Mouse (Mus musculus): ENCODE measurements around the gene Tctex1d2.

Tctex1d2 gene

GRCm38 (mm10) chr16:32419517-32420483 lies at the start of gene Tctex1d2:
TSS of gene Tctex1d2 (plus strand) at chr16:32419702.
- DNase-seq (ENCODE audit: low spot score): peak; percentile 90

GRCm38 (mm10) chr16:32371351-32371750 lies 48.2 kb upstream of the Tctex1d2 start:
- peak; percentile 4 for DNase-seq (ENCODE audit: low spot score)

DNA sequence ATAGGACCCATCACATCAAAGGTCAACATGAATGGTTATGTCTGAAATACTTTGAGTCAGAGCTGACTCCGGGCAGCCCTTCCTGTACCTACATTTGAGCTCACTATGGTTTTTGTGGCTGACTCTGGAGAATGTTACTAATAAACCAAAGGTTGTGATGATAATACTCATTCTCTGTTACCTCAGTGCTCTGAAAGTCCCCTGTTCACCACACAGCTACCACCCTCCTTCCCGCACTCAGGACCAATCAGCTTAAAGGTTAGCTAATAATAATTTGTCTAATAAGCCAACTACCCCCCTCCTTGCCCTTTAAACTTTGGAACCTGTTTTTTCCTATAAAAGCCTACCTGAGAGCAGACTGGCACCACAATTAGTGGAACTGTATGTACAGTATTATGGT lies 39.9 kb upstream of the Tctex1d2 start:
- no peak for DNase-seq (ENCODE audit: low spot score)

GRCm38 (mm10) chr16:32382901-32383300 lies 36.6 kb upstream of the Tctex1d2 start:
- DNase-seq (ENCODE audit: low spot score): no peak

DNA sequence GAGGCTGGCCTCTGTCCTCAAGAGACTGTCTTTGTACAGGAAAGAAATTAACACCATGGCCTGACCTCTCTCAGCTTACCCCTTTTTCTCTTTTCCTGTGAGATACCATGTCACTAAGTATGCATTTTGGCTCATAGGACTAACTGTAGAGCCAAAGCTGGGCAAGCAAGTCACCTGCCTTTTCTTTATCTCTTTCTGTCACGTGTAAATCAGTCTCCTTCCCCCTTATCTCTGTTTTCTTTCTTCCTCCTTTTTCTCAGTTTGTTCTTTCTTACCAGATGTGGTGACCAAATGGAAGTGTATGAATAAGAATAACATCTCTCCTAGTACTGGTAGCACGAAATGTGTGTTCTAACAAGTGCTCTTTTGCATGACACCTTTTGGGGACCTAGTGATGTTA lies 34.6 kb upstream of the Tctex1d2 start:
- no peak for DNase-seq (ENCODE audit: low spot score)

DNA sequence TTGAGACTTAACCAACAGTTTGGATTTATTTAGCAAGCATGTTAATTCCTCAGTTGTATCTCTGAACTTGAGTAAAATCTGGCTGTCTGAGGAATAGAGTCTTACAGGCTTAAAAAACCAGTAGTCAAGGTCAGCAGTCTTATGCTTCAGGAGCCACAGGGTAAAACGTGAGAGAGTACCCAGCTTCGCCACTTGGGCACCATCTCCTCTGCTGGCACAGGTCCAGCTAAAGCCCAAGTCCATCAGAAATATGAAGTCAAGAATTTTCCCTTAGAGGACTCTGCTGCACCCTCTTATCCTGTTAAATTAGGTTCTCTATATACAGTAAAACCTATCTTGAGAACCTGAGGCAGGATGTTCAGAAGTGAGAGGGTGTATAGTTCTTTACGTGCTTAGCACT lies 32.7 kb upstream of the Tctex1d2 start:
- DNase-seq (ENCODE audit: low spot score): no peak

GRCm38 (mm10) chr16:32389049-32389448 lies 30.5 kb upstream of the Tctex1d2 start:
- DNase-seq (ENCODE audit: low spot score): no peak

GRCm38 (mm10) chr16:32389841-32390240 lies 29.7 kb upstream of the Tctex1d2 start:
- DNase-seq (ENCODE audit: low spot score): no peak

DNA sequence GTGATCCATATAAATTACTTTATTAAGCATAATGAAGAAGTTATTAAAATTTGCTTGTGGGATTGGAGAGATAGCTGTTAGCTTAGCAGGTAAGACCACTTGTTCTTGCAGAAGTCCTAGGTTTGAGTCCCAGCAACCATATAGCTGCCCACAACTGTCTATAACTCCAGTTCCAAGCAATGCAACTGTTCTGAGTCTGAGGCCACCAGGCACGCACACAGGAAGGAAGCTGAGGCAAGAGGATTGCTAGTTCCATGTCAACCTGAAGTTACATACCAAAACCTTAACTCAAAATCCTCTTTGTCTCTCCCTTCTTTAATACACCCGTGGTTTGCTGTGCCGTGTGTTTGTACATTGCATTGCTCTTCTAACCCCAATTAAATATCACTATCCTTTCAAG lies 28.6 kb upstream of the Tctex1d2 start:
- no peak for DNase-seq (ENCODE audit: low spot score)

DNA sequence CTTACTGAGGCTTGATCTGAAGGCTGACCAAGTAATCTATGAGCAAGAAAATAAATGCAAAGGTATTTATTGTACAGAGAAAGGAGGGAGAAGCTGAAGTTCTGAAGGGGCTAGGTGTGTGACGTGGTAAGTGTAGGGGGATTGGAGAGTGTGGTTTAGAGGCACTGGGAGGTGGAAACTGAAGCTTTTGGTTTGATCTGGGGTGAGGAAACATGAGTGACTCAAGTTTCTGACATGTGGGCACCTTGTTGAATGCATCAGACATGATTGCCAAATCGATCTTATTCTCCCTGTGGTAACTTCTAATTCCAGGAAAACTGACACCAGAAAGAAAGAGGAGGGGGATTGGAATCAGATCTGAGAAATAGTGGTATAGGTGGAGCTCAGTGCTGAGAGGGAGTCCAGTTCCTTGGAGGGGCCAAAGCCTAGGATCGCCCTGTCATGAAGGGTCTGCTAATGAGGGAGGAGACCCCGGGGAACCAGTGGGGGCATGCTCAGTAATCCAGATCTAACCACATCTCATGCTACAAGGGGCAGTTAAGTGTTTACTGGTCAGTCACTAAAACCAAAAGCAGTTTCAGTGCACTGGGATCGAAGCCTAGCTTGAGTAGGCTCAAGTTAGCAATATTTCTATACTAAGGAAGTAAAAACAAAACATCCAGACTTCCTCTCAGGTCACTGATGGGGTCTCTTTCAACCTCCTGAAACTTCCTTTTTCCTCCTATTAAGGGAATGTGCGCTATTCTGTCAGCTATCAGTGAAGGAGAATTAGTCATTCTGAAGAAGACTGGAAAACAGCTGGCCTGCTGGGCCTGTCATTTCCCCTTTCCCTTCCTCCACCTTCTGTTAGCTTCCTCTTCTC lies 23.6 kb upstream of the Tctex1d2 start:
- no peak for DNase-seq (ENCODE audit: low spot score)

GRCm38 (mm10) chr16:32396541-32396835 lies 23.0 kb upstream of the Tctex1d2 start:
- DNase-seq (ENCODE audit: low spot score): no peak

DNA sequence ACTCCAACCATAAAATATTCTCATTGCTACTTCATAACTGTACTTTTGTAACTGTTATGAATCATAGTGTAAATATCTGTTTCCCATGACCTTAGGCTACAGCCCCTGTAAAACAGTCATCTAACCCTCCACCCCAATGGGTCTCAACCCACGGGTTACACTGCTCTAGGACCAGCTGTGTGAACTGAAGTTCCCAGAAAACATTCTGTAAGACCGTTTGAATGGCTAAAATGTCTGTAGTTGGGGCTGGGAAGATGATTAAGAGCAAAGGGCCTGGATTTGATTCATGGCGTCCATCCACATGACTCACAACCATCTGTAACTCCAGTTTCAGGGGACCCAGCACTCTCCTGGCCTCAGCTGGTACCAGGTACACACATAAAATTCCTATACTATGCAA lies 21.3 kb upstream of the Tctex1d2 start:
- no peak for DNase-seq (ENCODE audit: low spot score)

DNA sequence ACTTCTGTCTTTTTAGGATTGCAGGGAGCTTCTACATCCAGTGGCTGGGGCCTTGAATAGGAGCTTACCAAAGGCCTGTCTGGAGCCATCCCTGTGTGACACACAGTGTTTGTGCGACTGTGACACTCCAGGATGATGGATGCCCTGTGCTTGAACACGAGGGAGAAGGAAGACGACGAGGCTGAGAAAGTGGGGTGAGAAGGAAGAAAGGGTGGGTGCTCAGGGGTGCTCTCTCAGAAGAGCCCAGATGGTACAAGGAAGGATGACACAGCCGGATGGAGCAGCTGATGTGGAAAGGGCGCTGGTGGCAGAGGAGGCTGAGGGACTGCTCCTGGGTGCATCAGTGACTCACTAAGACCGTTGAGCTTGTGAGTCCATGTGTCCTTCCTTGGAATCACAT lies 19.2 kb upstream of the Tctex1d2 start, which contains the start of gene Tm4sf19:
Gene Tm4sf19, plus strand, starts transcription at position 240 of the 400 bp plus-strand sequence.
- no peak for DNase-seq (ENCODE audit: low spot score)

- no peak for DNase-seq (ENCODE audit: low spot score)
Observed at GRCm38 (mm10) chr16:32401335-32401965, 18.1 kb upstream of the Tctex1d2 start.

DNA sequence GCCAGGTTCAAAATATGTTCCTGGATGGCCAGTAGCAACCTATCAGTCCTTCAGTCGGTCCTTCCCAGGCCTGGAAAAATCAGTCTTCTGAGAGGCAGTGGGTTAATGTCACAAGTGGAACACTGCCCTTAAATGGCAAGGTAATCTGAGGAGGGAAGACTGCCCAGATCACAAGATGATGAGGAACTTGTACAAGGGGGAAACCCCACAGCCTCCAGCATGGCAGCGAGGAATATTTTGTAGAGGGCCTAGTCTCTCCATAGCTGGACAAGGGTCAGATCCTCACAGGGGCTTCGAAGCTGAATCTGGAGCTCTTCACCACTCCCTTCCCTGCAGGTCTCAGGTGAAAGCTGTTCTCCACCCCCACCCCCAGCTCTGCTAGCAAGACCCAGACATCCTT lies 16.7 kb upstream of the Tctex1d2 start:
- no peak for DNase-seq (ENCODE audit: low spot score)

DNA sequence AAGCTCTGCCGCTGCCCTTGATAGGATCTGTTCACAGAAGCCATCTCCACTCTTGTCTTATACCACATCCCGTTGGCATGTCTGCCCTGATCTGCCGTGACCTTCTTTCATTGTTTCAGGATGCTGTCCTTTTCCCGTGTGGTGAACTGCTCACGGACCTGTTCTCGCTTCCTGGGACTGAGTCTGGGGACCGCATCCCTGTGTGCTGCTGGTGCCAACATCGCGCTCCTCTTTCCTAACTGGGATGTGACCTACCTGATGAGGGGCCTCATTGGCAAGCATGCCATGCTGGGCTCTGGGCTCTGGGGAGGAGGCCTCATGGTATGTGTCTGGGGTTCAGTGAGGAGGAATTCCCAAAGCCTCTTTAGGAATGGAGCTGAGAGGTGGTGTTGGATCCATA lies 13.8 kb upstream of the Tctex1d2 start:
- no peak for DNase-seq (ENCODE audit: low spot score)

- no peak for DNase-seq (ENCODE audit: low spot score)
Observed at GRCm38 (mm10) chr16:32406671-32407070, 12.8 kb upstream of the Tctex1d2 start.

GRCm38 (mm10) chr16:32407730-32408129 lies 11.8 kb upstream of the Tctex1d2 start:
- DNase-seq (ENCODE audit: low spot score): no peak

GRCm38 (mm10) chr16:32417457-32417856 lies 2.0 kb upstream of the Tctex1d2 start:
- no peak for DNase-seq (ENCODE audit: low spot score)

GRCm38 (mm10) chr16:32427506-32427905 lies 8.0 kb downstream of the Tctex1d2 start:
- no peak for DNase-seq (ENCODE audit: low spot score)

DNA sequence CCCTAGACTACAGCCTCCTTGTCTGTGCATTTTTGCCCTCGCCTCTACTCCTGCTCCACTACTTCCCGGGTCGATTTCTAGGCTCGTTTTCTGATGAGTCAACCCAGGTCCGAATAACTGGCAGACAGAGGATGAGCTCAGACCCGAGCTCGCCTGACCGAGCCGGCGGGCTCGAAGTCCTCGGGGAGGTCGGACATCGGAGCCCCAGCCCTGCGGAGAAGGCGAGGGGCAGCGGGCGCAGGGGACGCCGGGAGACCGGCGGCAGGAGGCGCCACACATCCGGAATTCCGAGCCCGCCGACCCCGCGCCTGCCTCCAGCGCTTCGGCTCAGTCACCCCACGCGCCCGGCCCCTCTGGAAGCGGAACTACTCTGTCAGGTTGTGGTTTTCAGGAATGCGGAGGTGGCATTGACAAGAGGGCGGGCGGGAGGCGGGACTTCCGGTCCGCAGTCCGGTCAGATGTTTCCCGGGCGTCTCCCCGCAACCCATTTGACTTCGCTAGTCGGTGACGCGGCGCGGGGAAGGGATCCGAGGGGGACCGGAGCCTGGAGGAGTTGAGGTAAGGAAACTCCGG lies 11.1 kb downstream of the Tctex1d2 start, which contains the start of gene Pcyt1a:
Gene Pcyt1a, plus strand, starts transcription at position 448 of the 573 bp plus-strand sequence.
- peak; percentile 86 for DNase-seq (ENCODE audit: low spot score)

DNA sequence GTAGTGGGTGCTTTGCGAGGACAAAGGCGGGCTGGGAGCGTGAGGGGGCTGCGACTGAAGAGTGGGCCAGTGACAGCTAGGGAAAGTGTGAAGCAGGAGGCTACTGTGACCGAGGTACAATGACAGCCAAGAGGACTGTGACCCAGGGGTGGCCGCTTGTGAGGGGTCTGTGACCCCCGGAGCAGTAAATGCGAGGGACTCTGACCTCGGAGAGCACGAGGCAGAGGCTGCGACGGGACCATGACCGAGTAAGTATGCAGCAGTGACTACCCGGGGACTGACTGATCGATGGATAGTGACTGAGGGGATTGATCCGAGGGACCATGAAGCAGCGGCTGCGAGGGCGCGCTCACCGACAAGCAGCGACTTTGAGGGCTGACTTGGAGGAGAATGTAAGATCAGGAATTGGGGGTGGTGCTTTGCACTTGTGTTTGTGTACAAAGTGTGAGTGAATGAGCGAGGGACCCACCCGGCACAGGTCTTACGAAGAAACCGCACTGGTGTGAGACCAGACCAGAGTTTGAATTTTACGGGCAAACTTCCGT lies 11.6 kb downstream of the Tctex1d2 start:
- DNase-seq (ENCODE audit: low spot score): no peak

Measured in left cerebral cortex, adult 11 months (tissue).